Mouse (Mus musculus) cerebellum, adult 2 months (tissue): ENCODE measurements around the gene St6galnac5. TPM values are rescaled to one million over a fixed set of nuclear protein-coding genes. Genes with fewer than 3 reads are reported as not detected.

Experiments
- DNase-seq, 2 experiments: peaks; one replicate each; pipeline ENCODE4 v3.0.0; 2021
- H3K27ac ChIP-seq: fragments of 200-500 bp; 2 replicates; pipeline ENCODE4 v1.5.1; 2012; ENCODE audit warnings: low read length, control low read depth, inconsistent platforms; ENCODE audit not compliant: insufficient read depth
- H3K27me3 ChIP-seq: fragments of 200-500 bp; 2 replicates; pipeline ENCODE4 v1.6.1; 2012; ENCODE audit warnings: inconsistent platforms, mild to moderate bottlenecking, low read length, moderate library complexity; ENCODE audit not compliant: control insufficient read depth, insufficient read depth
- H3K4me1 ChIP-seq: fragments of 200-500 bp; 2 replicates; pipeline ENCODE4 v1.6.1; 2011; ENCODE audit warnings: low read length; ENCODE audit not compliant: control insufficient read depth, insufficient read depth
- H3K4me3 ChIP-seq: fragments of 200-500 bp; replicated peaks from 2 replicates; pipeline ENCODE3; 2011; ENCODE audit warnings: mild to moderate bottlenecking, low read depth, low read length, control low read depth; ENCODE audit not compliant: insufficient read depth
- CTCF ChIP-seq: fragments of 200-500 bp; IDR thresholded peaks from 2 replicates; pipeline ENCODE4 v1.5.1; 2011; ENCODE audit warnings: low read depth, mild to moderate bottlenecking, control low read depth, low read length, moderate library complexity, borderline replicate concordance; ENCODE audit not compliant: insufficient read depth
- POLR2A ChIP-seq: fragments of 200-500 bp; IDR thresholded peaks from 2 replicates; pipeline ENCODE4 v1.6.1; 2011; ENCODE audit warnings: low read length, control low read depth, borderline replicate concordance; ENCODE audit not compliant: insufficient read depth
- whole genome bisulfite sequencing: fragments of 180-500 bp; shearing (Covaris S2); methylation state at CpG from one replicate; pipeline ENCODE4 v1.1.7; 2018; 5-methylcytosine and 5-hydroxymethylcytosine counted together
- polyA plus RNA-seq: library from polyadenylated mRNA; depleted of rRNA; stranded (reverse); fragments of >200 nt; gene quantifications from 2 replicates; pipeline ENCODE4 v1.2.3, GENCODE M21; 2012

St6galnac5 gene
- polyA plus RNA-seq, 1 experiment, result 4.5 TPM

GRCm38 (mm10) chr3:152888116-152888515 is 93.9 kb downstream of the St6galnac5 start:
- H3K4me1 ChIP-seq, result no peaks in the 10 kb centered on the region; the same call in 1 of the 2 replicates
- no peak overlapping the region for H3K27ac ChIP-seq
- 16% methylated on average over 7 of the region's 7 CpGs for WGBS
- no peak for DNase-seq
- no peaks in the 10 kb centered on the region for H3K27me3 ChIP-seq
- TF ChIP-seq POLR2A (no peak), CTCF (no peak)
- no peak overlapping the region for H3K4me3 ChIP-seq

DNA sequence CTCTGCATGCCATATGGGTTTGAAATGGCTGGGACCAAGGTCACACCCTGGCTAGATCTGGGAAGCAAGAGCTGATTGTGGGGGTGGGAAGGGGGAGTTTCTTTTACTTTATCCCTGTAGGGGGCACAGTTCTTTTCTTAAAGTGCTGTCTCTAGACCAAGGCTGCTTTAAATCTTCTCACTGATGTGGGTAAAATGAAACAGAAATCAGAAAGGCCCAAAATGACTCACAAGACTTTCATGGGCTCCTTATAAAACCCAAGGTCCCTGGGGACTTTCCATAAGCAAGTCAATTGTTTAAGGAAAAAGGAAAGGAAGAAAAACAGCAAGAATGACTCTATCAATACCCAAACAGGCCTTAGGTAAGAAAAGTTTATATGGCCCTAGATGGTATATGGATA is 95.3 kb downstream of the St6galnac5 start:
- no peak overlapping the region for H3K4me3 ChIP-seq
- no peak overlapping the region for H3K27ac ChIP-seq
- TF ChIP-seq POLR2A, result no peak
- TF ChIP-seq CTCF, result no peak
- DNase-seq, result no peak
- H3K4me1 ChIP-seq, result no peaks in the 10 kb centered on the region; the same call in 1 of the 2 replicates
- H3K27me3 ChIP-seq, result no peaks in the 10 kb centered on the region

DNA sequence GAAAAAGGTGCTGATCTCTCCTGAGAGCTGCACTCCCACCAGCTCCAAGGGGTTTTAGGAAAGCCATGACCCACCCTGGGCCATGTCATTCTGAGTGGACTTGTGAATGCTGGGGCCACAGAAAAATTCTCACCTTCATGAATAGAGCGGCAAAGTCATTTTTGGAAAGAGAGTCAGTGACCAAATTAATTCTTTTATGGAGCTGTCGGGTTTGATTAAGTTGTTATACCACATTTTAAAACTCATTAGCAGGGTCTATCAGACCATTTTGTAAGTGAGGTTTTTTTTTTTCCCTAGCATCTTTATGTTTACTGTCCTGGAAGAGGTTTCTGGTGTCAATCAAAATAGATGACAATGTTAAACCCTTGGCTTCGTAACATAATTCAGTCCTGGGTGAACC is 98.5 kb downstream of the St6galnac5 start:
- Histone ChIP-seq H3K27me3 (no peaks in the 10 kb centered on the region), H3K4me1 (no peaks in the 10 kb centered on the region; the same call in 1 of the 2 replicates), H3K27ac (no peak overlapping the region), H3K4me3 (no peak overlapping the region)
- 89% methylated on average over 3 of the region's 3 CpGs for WGBS
- no peak for DNase-seq
- TF ChIP-seq POLR2A (no peak), CTCF (no peak)

DNA sequence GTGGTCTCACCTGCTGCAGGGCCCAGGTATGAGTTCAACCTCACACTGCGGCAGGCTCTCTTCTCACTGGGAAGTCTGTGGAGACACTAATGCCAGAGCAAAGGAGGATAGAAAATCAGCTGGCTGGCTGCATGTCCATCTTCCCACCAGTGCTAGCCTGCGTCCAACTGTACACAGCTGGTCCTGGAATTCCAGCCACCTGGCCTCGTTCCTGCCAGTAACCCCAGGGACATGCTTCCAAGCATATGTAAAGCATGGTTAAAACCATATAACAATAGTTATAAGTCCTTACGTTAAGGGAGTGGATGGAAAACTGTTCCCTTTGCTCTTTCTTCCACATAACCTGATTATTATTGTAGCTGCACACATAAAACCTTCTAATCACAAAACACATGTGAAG is 100.3 kb downstream of the St6galnac5 start:
- DNase-seq, result no peak
- WGBS, result 51% methylated on average over 4 of the region's 4 CpGs

GRCm38 (mm10) chr3:152880121-152880835 is 101.8 kb downstream of the St6galnac5 start:
- no peak overlapping the region for H3K4me3 ChIP-seq
- H3K27ac ChIP-seq, result no peak overlapping the region
- peaks cover 3% of the 10 kb centered on the region; the same call in 1 of the 2 replicates for H3K4me1 ChIP-seq
- no peaks in the 10 kb centered on the region for H3K27me3 ChIP-seq
- 59% methylated on average over 15 of the region's 15 CpGs for WGBS
- DNase-seq, result no peak
- TF ChIP-seq CTCF (no peak), POLR2A (no peak)

More for the DNA sequence above, 100.3 kb downstream of the St6galnac5 start:
- Histone ChIP-seq H3K4me3 (no peak overlapping the region), H3K27ac (no peak overlapping the region), H3K27me3 (no peaks in the 10 kb centered on the region), H3K4me1 (peaks cover 3% of the 10 kb centered on the region; the same call in 1 of the 2 replicates)
- TF ChIP-seq CTCF (no peak), POLR2A (no peak)

- H3K4me3 ChIP-seq, result no peak overlapping the region
- H3K27me3 ChIP-seq, result no peaks in the 10 kb centered on the region
- peaks cover 3% of the 10 kb centered on the region; the same call in 1 of the 2 replicates for H3K4me1 ChIP-seq
- no peak for DNase-seq
- WGBS, result 91% methylated on average over 6 of the region's 6 CpGs
- no peak overlapping the region for H3K27ac ChIP-seq
- no peak for TF ChIP-seq CTCF
Observed at GRCm38 (mm10) chr3:152875723-152876290, 106.2 kb downstream of the St6galnac5 start.

DNA sequence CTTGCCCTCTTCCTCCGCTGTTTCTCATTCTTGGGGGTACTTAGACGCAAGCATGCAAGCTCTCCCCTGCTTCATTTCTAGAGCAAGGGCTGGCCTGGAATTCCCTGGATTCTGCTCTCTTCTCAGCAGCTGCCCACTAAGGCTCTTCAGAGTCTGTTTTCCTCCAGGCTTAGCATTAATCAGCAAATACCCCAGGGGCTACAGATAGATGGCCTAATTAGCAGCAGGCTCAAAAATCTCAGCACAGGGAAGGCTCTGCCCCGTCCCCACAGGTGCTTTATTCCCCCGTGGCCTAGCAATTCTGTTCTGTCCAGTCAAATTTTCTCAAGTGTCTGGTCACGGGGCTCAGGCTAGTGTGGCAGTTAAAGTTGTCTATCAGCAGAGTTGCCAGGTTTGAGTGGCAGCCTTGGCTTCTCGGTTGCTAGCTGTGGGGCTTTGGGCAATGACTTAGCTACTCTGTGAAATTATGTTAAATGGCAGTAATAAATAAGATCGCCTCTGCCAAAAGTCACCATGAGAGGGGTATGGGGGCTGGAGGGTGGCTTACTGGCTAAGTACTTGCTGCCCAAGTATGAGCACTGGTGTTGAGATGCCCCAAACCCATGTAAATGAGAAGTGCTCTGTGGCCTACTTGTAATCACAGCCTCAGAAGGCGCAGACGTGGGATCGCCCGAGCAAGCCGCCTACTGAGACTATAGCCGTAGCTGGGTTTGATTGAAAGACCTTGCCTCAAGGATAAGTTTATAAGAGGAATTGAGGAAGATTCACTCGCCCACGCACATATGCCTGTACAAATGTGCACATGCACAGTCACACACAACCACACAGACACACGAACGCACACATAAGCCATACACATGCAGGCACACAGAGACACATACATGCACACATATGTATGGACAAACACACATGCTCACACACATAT is 107.4 kb downstream of the St6galnac5 start:
- Histone ChIP-seq H3K27me3 (no peaks in the 10 kb centered on the region), H3K4me3 (no peak overlapping the region), H3K4me1 (peaks cover 3% of the 10 kb centered on the region; the same call in 1 of the 2 replicates), H3K27ac (no peak overlapping the region)
- peak in 1 of 2 experiments; percentile 5 for DNase-seq
- TF ChIP-seq POLR2A (no peak), CTCF (no peak)
- WGBS, result 84% methylated on average over 17 of the region's 17 CpGs

GRCm38 (mm10) chr3:152872596-152872995 is 109.5 kb downstream of the St6galnac5 start:
- Histone ChIP-seq H3K4me1 (peaks cover 10% of the 10 kb centered on the region), H3K27ac (no peak overlapping the region)

More at GRCm38 (mm10) chr3:152872596-152872995, 109.5 kb downstream of the St6galnac5 start:
- no peak for TF ChIP-seq POLR2A
- TF ChIP-seq CTCF, result no peak
- no peak for DNase-seq
- no peak overlapping the region for H3K4me3 ChIP-seq
- WGBS, result 35% methylated on average over 6 of the region's 6 CpGs
- H3K27me3 ChIP-seq, result no peaks in the 10 kb centered on the region
